12 mouse cellular contexts compared by ENCODE assay signal in the genomic region with DNA sequence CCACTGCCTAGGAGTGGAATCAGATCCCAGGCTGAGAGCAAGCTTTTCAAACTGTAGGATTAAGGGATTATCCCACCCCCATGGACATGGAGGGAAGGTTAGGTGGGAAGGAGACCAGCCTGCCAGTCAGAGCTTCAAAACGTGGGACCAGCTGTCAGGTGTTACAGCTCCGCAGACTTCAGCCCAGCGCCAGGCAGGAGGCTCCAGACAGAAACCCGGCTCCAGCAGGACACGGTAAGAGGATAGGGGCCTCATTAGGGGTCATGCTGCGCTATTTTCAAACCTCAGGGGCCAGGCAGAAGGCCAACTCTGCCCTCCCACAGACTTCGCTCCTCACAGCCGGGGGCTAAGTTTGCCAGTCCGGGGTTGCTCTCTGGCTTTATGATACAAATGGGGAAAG. TPM values are rescaled to one million over a fixed set of nuclear protein-coding genes. Genes with fewer than 3 reads are reported as not detected.
DNase-seq lines count a peak whose midpoint lies in the region; ATAC-seq and TF ChIP-seq lines count a peak whose summit lies in the region.
"Had no signal": no experiment of that assay in that cellular context is flagged by ENCODE, and none has a peak within 500 bp of the region (broad histone marks: within the 10 kb centered on the region; RNA-seq: fewer than 3 reads in every experiment).

No protein-coding gene starts in this region.

- H3K27ac ChIP-seq in kidney, embryonic 15.5 days, result 0 out of 2 replicates have a peak overlapping the region, but pooled peaks have one; percentile 11
- H3K27ac ChIP-seq in hindbrain, postnatal 0 days, result peak overlapping the region; percentile 12; the same call in 1 of the 2 replicates
- H3K27ac ChIP-seq: liver, embryonic 15.5 days had no signal

- no peaks in the 10 kb centered on the region for H3K27me3 ChIP-seq in kidney, embryonic 15.5 days
- no peaks in the 10 kb centered on the region for H3K27me3 ChIP-seq in hindbrain, postnatal 0 days (ENCODE audit: insufficient read depth, low read length)
- H3K27me3 ChIP-seq: liver, embryonic 15.5 days had no signal

- no peak overlapping the region for H3K9ac ChIP-seq in kidney, embryonic 15.5 days
- no peak overlapping the region for H3K9ac ChIP-seq in hindbrain, postnatal 0 days (replicated peaks; ENCODE audit: low read length)
- H3K9ac ChIP-seq: liver, embryonic 15.5 days had no signal

- no peak for TF ChIP-seq CTCF in hindbrain, postnatal 0 days (IDR thresholded peaks at IDR 0.05; ENCODE audit: low read depth)

- peaks cover 63% of the 10 kb centered on the region for H3K4me1 ChIP-seq in kidney, embryonic 15.5 days
- peaks cover 26% of the 10 kb centered on the region for H3K4me1 ChIP-seq in hindbrain, postnatal 0 days (ENCODE audit: insufficient read depth, low read length)

- peaks cover 12% of the 10 kb centered on the region for H3K36me3 ChIP-seq in kidney, embryonic 15.5 days
- H3K36me3 ChIP-seq in hindbrain, postnatal 0 days (ENCODE audit: insufficient read depth, low read length), result no peaks in the 10 kb centered on the region

- no peaks in the 10 kb centered on the region for H3K9me3 ChIP-seq in kidney, embryonic 15.5 days (replicated peaks)
- H3K9me3 ChIP-seq in hindbrain, postnatal 0 days (ENCODE audit: low read length), result no peaks in the 10 kb centered on the region
- H3K9me3 ChIP-seq: liver, embryonic 15.5 days had no signal

- no peak overlapping the region for H3K4me2 ChIP-seq in kidney, embryonic 15.5 days
- H3K4me2 ChIP-seq in hindbrain, postnatal 0 days (ENCODE audit: low read depth, low read length), result 0 out of 2 replicates have a peak overlapping the region, but pooled peaks have one; percentile 16
- H3K4me2 ChIP-seq: liver, embryonic 15.5 days had no signal

- peak; percentile 27 for DNase-seq in embryo, embryonic 10 days (ENCODE audit: low spot score)
- DNase-seq in embryo, embryonic 11 days, result no peak
- DNase-seq in kidney, postnatal 14 days, result no peak
- DNase-seq in hindbrain, postnatal 0 days (ENCODE audit: low spot score), result peak; percentile 53
- DNase-seq in retina, postnatal 1 day, result peak; percentile 90
- DNase-seq in right cerebral cortex, adult 18-20 months, result no peak
- DNase-seq: adrenal gland, postnatal 10 days; cerebellum, postnatal 14 days had no signal

- no peak overlapping the region for H3K4me3 ChIP-seq in kidney, embryonic 15.5 days (replicated peaks)
- no peak overlapping the region for H3K4me3 ChIP-seq in hindbrain, postnatal 0 days (ENCODE audit: low read length)
- H3K4me3 ChIP-seq: liver, embryonic 15.5 days had no signal

- peak; percentile 19; the same call in 1 of the 2 replicates for ATAC-seq in kidney, embryonic 15.5 days (replicated peaks; ENCODE audit: low FRiP score)
- ATAC-seq in hindbrain, postnatal 0 days, result peak; percentile 21; the same call in 1 of the 2 replicates
- no peak for ATAC-seq in CD4-positive, CD25-positive, alpha-beta regulatory T cell, adult 4 months

- 7% methylated on average over 9 of the region's 9 CpGs for WGBS in kidney, embryonic 15.5 days
- 13% methylated on average over 9 of the region's 9 CpGs for WGBS in hindbrain, postnatal 0 days

RNA-seq across cellular contexts. Expression of gene Fam110a, which starts 16.0 kb away (rescaled TPM):
- 29.1 and 29.2 TPM in 2 replicates for polyA plus RNA-seq in kidney, embryonic 15.5 days (2015; fragmentation: Nextera tagmentation; extraction: Ambion mirVana)
- total RNA-seq in hindbrain, postnatal 0 days (2014; rRNA removed), result 25.4 and 27.3 TPM in 2 replicates
- polyA plus RNA-seq in hindbrain, postnatal 0 days (2015; fragmentation: Nextera tagmentation; extraction: Ambion mirVana), result 35.8 and 36.5 TPM in 2 replicates
- 10 to 100 TPM; 16.2 to 31.3 TPM for polyA plus RNA-seq in CD4-positive, CD25-positive, alpha-beta regulatory T cell, adult 4 months (2017; shearing (Covaris generic))

RNA-seq across cellular contexts. Expression of gene Slc52a3, which starts 32.3 kb away (rescaled TPM):
- 13.3 and 16.3 TPM in 2 replicates for polyA plus RNA-seq in kidney, embryonic 15.5 days (2015; fragmentation: Nextera tagmentation; extraction: Ambion mirVana)
- total RNA-seq in hindbrain, postnatal 0 days (2014; rRNA removed), result 2.7 and 3.1 TPM in 2 replicates
- 2.6 and 2.7 TPM in 2 replicates for polyA plus RNA-seq in hindbrain, postnatal 0 days (2015; fragmentation: Nextera tagmentation; extraction: Ambion mirVana)
- 10 to 100 TPM in 1 of 2 experiments, 1 to 10 TPM in 1; 8.6 to 16.0 TPM for polyA plus RNA-seq in CD4-positive, CD25-positive, alpha-beta regulatory T cell, adult 4 months (2017; shearing (Covaris generic))

RNA-seq across cellular contexts. Expression of gene Angpt4, which starts 53.0 kb away (rescaled TPM):
- polyA plus RNA-seq in kidney, embryonic 15.5 days (2015; fragmentation: Nextera tagmentation; extraction: Ambion mirVana), result 2.1 and 2.7 TPM in 2 replicates
- 0.10 and 0.14 TPM in 2 replicates for total RNA-seq in hindbrain, postnatal 0 days (2014; rRNA removed)
- polyA plus RNA-seq in hindbrain, postnatal 0 days (2015; fragmentation: Nextera tagmentation; extraction: Ambion mirVana), result 0.28 and 0.29 TPM in 2 replicates
- not detected for polyA plus RNA-seq in CD4-positive, CD25-positive, alpha-beta regulatory T cell, adult 4 months (2017; shearing (Covaris generic))
- total RNA-seq: hematopoietic stem cell, adult 5-6 weeks had no signal
- polyA plus RNA-seq: liver, embryonic 15.5 days had no signal

Comparison
In these comparisons a context has a peak if more than half of its experiments do, and no peak if none do; other contexts are left out.
1. DNase-seq: peak in embryo, embryonic 10 days (single experiment), hindbrain, postnatal 0 days (single experiment) and retina, postnatal 1 day (single experiment); none in embryo, embryonic 11 days (single experiment), kidney, postnatal 14 days (single experiment) and right cerebral cortex, adult 18-20 months (single experiment).